Mouse (Mus musculus): ENCODE measurements around the gene Ctr9. TPM values are rescaled to one million over a fixed set of nuclear protein-coding genes. Genes with fewer than 3 reads are reported as not detected.

Ctr9 gene
- polyA plus RNA-seq, 1 experiment = 3.9 TPM

- 94% methylated on average over 3 of the region's 3 CpGs for WGBS
These were observed 40.7 kb upstream of the Ctr9 start for GRCm38 (mm10) chr7:110988081-110988480.

GRCm38 (mm10) chr7:110989286-110989879 is 39.4 kb upstream of the Ctr9 start:
- Histone ChIP-seq H3K4me1 (ENCODE audit: control insufficient read depth, insufficient read depth, insufficient read length, low read length) (peaks cover 6% of the 10 kb centered on the region; the same call in 1 of the 2 replicates), H3K27ac (ENCODE audit: insufficient read depth, low read depth, low read length) (no peak overlapping the region), H3K27me3 (ENCODE audit: control insufficient read depth, insufficient read depth, low read length) (no peaks in the 10 kb centered on the region), H3K36me3 (ENCODE audit: control insufficient read depth, insufficient read depth, low read length) (no peaks in the 10 kb centered on the region), H3K4me3 (ENCODE audit: low read depth, low read length) (no peak overlapping the region)
- TF ChIP-seq CTCF (IDR thresholded peaks at IDR 0.05; ENCODE audit: extremely low read depth, insufficient read length, insufficient replicate concordance, low read depth, low read length) (no peak), POLR2A (IDR thresholded peaks at IDR 0.05; ENCODE audit: low read depth, low read length) (no peak)
- WGBS = 33% methylated on average over 5 of the region's 5 CpGs

More at GRCm38 (mm10) chr7:110988081-110988480, 40.7 kb upstream of the Ctr9 start:
- no peaks in the 10 kb centered on the region for H3K27me3 ChIP-seq (ENCODE audit: control insufficient read depth, insufficient read depth, low read length)
- H3K27ac ChIP-seq (ENCODE audit: insufficient read depth, low read depth, low read length) = no peak overlapping the region
- peaks cover 6% of the 10 kb centered on the region; the same call in 1 of the 2 replicates for H3K4me1 ChIP-seq (ENCODE audit: control insufficient read depth, insufficient read depth, insufficient read length, low read length)
- no peaks in the 10 kb centered on the region for H3K36me3 ChIP-seq (ENCODE audit: control insufficient read depth, insufficient read depth, low read length)
- no peak for TF ChIP-seq CTCF (IDR thresholded peaks at IDR 0.05; ENCODE audit: extremely low read depth, insufficient read length, insufficient replicate concordance, low read depth, low read length)
- no peak overlapping the region for H3K4me3 ChIP-seq (ENCODE audit: low read depth, low read length)

- Histone ChIP-seq H3K36me3 (ENCODE audit: control insufficient read depth, insufficient read depth, low read length) (no peaks in the 10 kb centered on the region), H3K27me3 (ENCODE audit: control insufficient read depth, insufficient read depth, low read length) (no peaks in the 10 kb centered on the region), H3K27ac (ENCODE audit: insufficient read depth, low read depth, low read length) (no peak overlapping the region), H3K4me3 (ENCODE audit: low read depth, low read length) (no peak overlapping the region), H3K4me1 (ENCODE audit: control insufficient read depth, insufficient read depth, insufficient read length, low read length) (peaks cover 6% of the 10 kb centered on the region; the same call in 1 of the 2 replicates)
- TF ChIP-seq POLR2A (IDR thresholded peaks at IDR 0.05; ENCODE audit: low read depth, low read length) = no peak
- no peak for TF ChIP-seq CTCF (IDR thresholded peaks at IDR 0.05; ENCODE audit: extremely low read depth, insufficient read length, insufficient replicate concordance, low read depth, low read length)
- 25% methylated on average over 5 of the region's 5 CpGs for WGBS
These were observed 38.2 kb upstream of the Ctr9 start for GRCm38 (mm10) chr7:110990356-110991220.

GRCm38 (mm10) chr7:110991221-110991494 is 37.6 kb upstream of the Ctr9 start:
- Histone ChIP-seq H3K27ac (ENCODE audit: insufficient read depth, low read depth, low read length) (no peak overlapping the region), H3K4me3 (ENCODE audit: low read depth, low read length) (no peak overlapping the region), H3K36me3 (ENCODE audit: control insufficient read depth, insufficient read depth, low read length) (no peaks in the 10 kb centered on the region), H3K27me3 (ENCODE audit: control insufficient read depth, insufficient read depth, low read length) (no peaks in the 10 kb centered on the region), H3K4me1 (ENCODE audit: control insufficient read depth, insufficient read depth, insufficient read length, low read length) (peaks cover 4% of the 10 kb centered on the region; the same call in 1 of the 2 replicates)
- 81% methylated on average over 4 of the region's 4 CpGs for WGBS
- TF ChIP-seq POLR2A (IDR thresholded peaks at IDR 0.05; ENCODE audit: low read depth, low read length) = no peak

- WGBS = 63% methylated on average over 15 of the region's 15 CpGs
- Histone ChIP-seq H3K36me3 (ENCODE audit: control insufficient read depth, insufficient read depth, low read length) (no peaks in the 10 kb centered on the region), H3K4me1 (ENCODE audit: control insufficient read depth, insufficient read depth, insufficient read length, low read length) (peaks cover 5% of the 10 kb centered on the region; the same call in 1 of the 2 replicates), H3K4me3 (ENCODE audit: low read depth, low read length) (no peak overlapping the region), H3K27me3 (ENCODE audit: control insufficient read depth, insufficient read depth, low read length) (no peaks in the 10 kb centered on the region), H3K27ac (ENCODE audit: insufficient read depth, low read depth, low read length) (no peak overlapping the region)
- TF ChIP-seq POLR2A (IDR thresholded peaks at IDR 0.05; ENCODE audit: low read depth, low read length) (no peak), CTCF (IDR thresholded peaks at IDR 0.05; ENCODE audit: extremely low read depth, insufficient read length, insufficient replicate concordance, low read depth, low read length) (no peak)
These were observed 29.6 kb upstream of the Ctr9 start for GRCm38 (mm10) chr7:110998887-110999827.

GRCm38 (mm10) chr7:111004136-111004840 is 24.5 kb upstream of the Ctr9 start:
- no peaks in the 10 kb centered on the region for H3K27me3 ChIP-seq (ENCODE audit: control insufficient read depth, insufficient read depth, low read length)
- H3K27ac ChIP-seq (ENCODE audit: insufficient read depth, low read depth, low read length) = no peak overlapping the region
- H3K36me3 ChIP-seq (ENCODE audit: control insufficient read depth, insufficient read depth, low read length) = no peaks in the 10 kb centered on the region
- H3K4me3 ChIP-seq (ENCODE audit: low read depth, low read length) = no peak overlapping the region
- 83% methylated on average over 3 of the region's 3 CpGs for WGBS
- peaks cover 5% of the 10 kb centered on the region; the same call in 1 of the 2 replicates for H3K4me1 ChIP-seq (ENCODE audit: control insufficient read depth, insufficient read depth, insufficient read length, low read length)
- TF ChIP-seq POLR2A (IDR thresholded peaks at IDR 0.05; ENCODE audit: low read depth, low read length) (no peak), CTCF (IDR thresholded peaks at IDR 0.05; ENCODE audit: extremely low read depth, insufficient read length, insufficient replicate concordance, low read depth, low read length) (no peak)

Data from small intestine, adult 2 months (tissue).